Mouse (Mus musculus) lung, postnatal 0 days (tissue): ENCODE measurements around the gene Tmc8.

Source experiments
- CTCF ChIP-seq: IDR thresholded peaks from 2 replicates; pipeline ENCODE4 v1.5.1; 2016; ENCODE audit warnings: antibody characterized with exemption, mild to moderate bottlenecking
- EP300 ChIP-seq: IDR thresholded peaks from 2 replicates; pipeline ENCODE4 v1.6.1; 2016; ENCODE audit warnings: antibody characterized with exemption, mild to moderate bottlenecking, control low read depth

DNA sequence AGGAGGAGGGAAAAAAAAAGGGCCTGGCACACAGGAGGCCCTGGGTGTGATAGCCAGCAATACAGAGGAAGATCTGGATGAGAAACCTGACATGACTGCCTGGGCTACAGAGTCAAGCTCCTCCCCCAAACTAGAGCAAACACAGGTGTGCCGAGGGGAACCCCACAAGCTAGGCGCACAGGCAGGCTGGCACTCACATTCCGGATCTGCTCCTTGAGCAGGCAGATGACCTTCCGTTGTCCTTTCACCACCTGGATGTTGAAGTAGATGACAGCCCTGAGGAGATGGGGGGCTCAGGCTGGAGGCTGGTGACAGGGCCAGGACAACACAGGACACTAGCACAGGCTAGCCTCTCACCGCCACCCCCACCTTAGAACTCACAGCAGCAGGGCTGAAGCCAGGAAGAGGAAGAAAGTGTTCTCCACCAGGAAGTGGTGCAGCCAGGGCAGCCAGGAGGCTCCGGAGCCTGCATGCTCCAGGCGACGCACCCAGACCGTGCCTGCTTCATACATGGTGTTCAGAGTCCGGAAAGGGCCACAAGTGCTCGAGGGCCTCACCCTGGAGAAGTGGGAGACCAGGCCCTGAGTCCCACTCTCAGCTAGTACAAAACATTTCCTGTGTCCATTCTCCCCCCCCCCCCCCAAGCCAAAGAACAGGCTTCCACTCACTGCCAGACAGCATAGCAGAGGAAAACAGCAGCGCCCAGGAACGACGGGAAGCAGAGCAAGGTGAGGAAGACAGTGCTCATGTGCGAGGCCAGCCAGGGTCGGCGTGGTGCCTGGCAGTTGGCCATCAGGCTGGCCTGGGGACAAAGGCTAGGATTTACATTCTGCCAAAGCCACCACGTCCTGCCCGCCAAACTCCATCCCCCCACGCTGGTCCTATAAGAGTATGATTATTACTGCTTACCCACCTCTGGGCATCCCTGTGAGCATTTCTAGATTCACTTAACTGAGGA lies 12.9 kb upstream of the Tmc8 start:
- TF ChIP-seq CTCF = no peak
- TF ChIP-seq EP300 = no peak
